Mouse (Mus musculus): ENCODE results near the gene Ranbp2. TPM values are rescaled to one million over a fixed set of nuclear protein-coding genes. Genes with fewer than 3 reads are reported as not detected.

Gene Ranbp2
- total and polyA plus RNA-seq, 2 experiments from 2014 or later = 12.5 to 40.0 TPM

GRCm38 (mm10) chr10:58412331-58412730 is 34.4 kb upstream of the Ranbp2 start:
- Histone ChIP-seq H3K4me1 (ENCODE audit: insufficient read depth, low read length) (no peaks in the 10 kb centered on the region), H3K4me3 (ENCODE audit: low read depth, low read length) (no peak overlapping the region), H3K9ac (replicated peaks; ENCODE audit: low read length, poor library complexity, severe bottlenecking) (no peak overlapping the region), H3K4me2 (ENCODE audit: low read depth, low read length, poor library complexity, severe bottlenecking) (no peak overlapping the region), H3K27me3 (ENCODE audit: insufficient read depth, low read length) (no peaks in the 10 kb centered on the region), H3K36me3 (ENCODE audit: insufficient read depth, low read length) (peaks cover 30% of the 10 kb centered on the region), H3K27ac (ENCODE audit: low read depth, low read length) (no peak overlapping the region), H3K9me3 (ENCODE audit: low read length) (no peaks in the 10 kb centered on the region)
- TF ChIP-seq CTCF (IDR thresholded peaks at IDR 0.05) = no peak
- ATAC-seq (ENCODE audit: low FRiP score) = no peak
- DNase-seq (ENCODE audit: low spot score) = no peak
- 90% methylated on average over 4 of the region's 4 CpGs for WGBS

- peaks cover 30% of the 10 kb centered on the region for H3K36me3 ChIP-seq (ENCODE audit: insufficient read depth, low read length)
Measured at GRCm38 (mm10) chr10:58412852-58413251, 33.9 kb upstream of the Ranbp2 start.

GRCm38 (mm10) chr10:58416702-58417101 is 30.0 kb upstream of the Ranbp2 start:
- Histone ChIP-seq H3K9ac (replicated peaks; ENCODE audit: low read length, poor library complexity, severe bottlenecking) (no peak overlapping the region), H3K4me3 (ENCODE audit: low read depth, low read length) (no peak overlapping the region), H3K4me2 (ENCODE audit: low read depth, low read length, poor library complexity, severe bottlenecking) (no peak overlapping the region), H3K36me3 (ENCODE audit: insufficient read depth, low read length) (peaks cover 3% of the 10 kb centered on the region), H3K27me3 (ENCODE audit: insufficient read depth, low read length) (no peaks in the 10 kb centered on the region), H3K4me1 (ENCODE audit: insufficient read depth, low read length) (no peaks in the 10 kb centered on the region), H3K27ac (ENCODE audit: low read depth, low read length) (no peak overlapping the region), H3K9me3 (ENCODE audit: low read length) (no peaks in the 10 kb centered on the region)
- DNase-seq (ENCODE audit: low spot score) = no peak
- WGBS = 90% methylated on average over 3 of the region's 3 CpGs
- TF ChIP-seq CTCF (IDR thresholded peaks at IDR 0.05) = no peak
- no peak for ATAC-seq (ENCODE audit: low FRiP score)

More at GRCm38 (mm10) chr10:58412852-58413251, 33.9 kb upstream of the Ranbp2 start:
- no peak for DNase-seq (ENCODE audit: low spot score)
- Histone ChIP-seq H3K4me2 (ENCODE audit: low read depth, low read length, poor library complexity, severe bottlenecking) (no peak overlapping the region), H3K9ac (replicated peaks; ENCODE audit: low read length, poor library complexity, severe bottlenecking) (no peak overlapping the region), H3K9me3 (ENCODE audit: low read length) (no peaks in the 10 kb centered on the region), H3K27me3 (ENCODE audit: insufficient read depth, low read length) (no peaks in the 10 kb centered on the region), H3K4me3 (ENCODE audit: low read depth, low read length) (no peak overlapping the region), H3K27ac (ENCODE audit: low read depth, low read length) (no peak overlapping the region), H3K4me1 (ENCODE audit: insufficient read depth, low read length) (no peaks in the 10 kb centered on the region)
- no peak for TF ChIP-seq CTCF (IDR thresholded peaks at IDR 0.05)
- no peak for ATAC-seq (ENCODE audit: low FRiP score)

GRCm38 (mm10) chr10:58418290-58418971 is 28.3 kb upstream of the Ranbp2 start:
- no peaks in the 10 kb centered on the region for H3K9me3 ChIP-seq (ENCODE audit: low read length)
- peaks cover 9% of the 10 kb centered on the region for H3K36me3 ChIP-seq (ENCODE audit: insufficient read depth, low read length)
- DNase-seq (ENCODE audit: low spot score) (no peak), ATAC-seq (ENCODE audit: low FRiP score) (no peak)
- no peak overlapping the region for H3K27ac ChIP-seq (ENCODE audit: low read depth, low read length)
- H3K4me1 ChIP-seq (ENCODE audit: insufficient read depth, low read length) = no peaks in the 10 kb centered on the region
- H3K4me2 ChIP-seq (ENCODE audit: low read depth, low read length, poor library complexity, severe bottlenecking) = no peak overlapping the region
- whole genome bisulfite sequencing = 86% methylated on average over 10 of the region's 10 CpGs
- no peak overlapping the region for H3K4me3 ChIP-seq (ENCODE audit: low read depth, low read length)
- no peak for TF ChIP-seq CTCF (IDR thresholded peaks at IDR 0.05)
- no peak overlapping the region for H3K9ac ChIP-seq (replicated peaks; ENCODE audit: low read length, poor library complexity, severe bottlenecking)
- H3K27me3 ChIP-seq (ENCODE audit: insufficient read depth, low read length) = no peaks in the 10 kb centered on the region

- H3K27ac ChIP-seq (ENCODE audit: low read depth, low read length) = no peak overlapping the region
- H3K4me3 ChIP-seq (ENCODE audit: low read depth, low read length) = no peak overlapping the region
- no peaks in the 10 kb centered on the region for H3K4me1 ChIP-seq (ENCODE audit: insufficient read depth, low read length)
- no peak overlapping the region for H3K4me2 ChIP-seq (ENCODE audit: low read depth, low read length, poor library complexity, severe bottlenecking)
- H3K36me3 ChIP-seq (ENCODE audit: insufficient read depth, low read length) = peaks cover 21% of the 10 kb centered on the region
- no peak for TF ChIP-seq CTCF (IDR thresholded peaks at IDR 0.05)
- ATAC-seq (ENCODE audit: low FRiP score) (no peak), DNase-seq (ENCODE audit: low spot score) (no peak)
- WGBS = 100% methylated on average over 2 of the region's 2 CpGs
- no peaks in the 10 kb centered on the region for H3K27me3 ChIP-seq (ENCODE audit: insufficient read depth, low read length)
- no peak overlapping the region for H3K9ac ChIP-seq (replicated peaks; ENCODE audit: low read length, poor library complexity, severe bottlenecking)
- H3K9me3 ChIP-seq (ENCODE audit: low read length) = no peaks in the 10 kb centered on the region
Measured at GRCm38 (mm10) chr10:58427930-58428329, 18.8 kb upstream of the Ranbp2 start.

- no peak for TF ChIP-seq CTCF (IDR thresholded peaks at IDR 0.05)
- DNase-seq (ENCODE audit: low spot score) (no peak), ATAC-seq (ENCODE audit: low FRiP score) (peak; percentile 48)
- H3K27ac ChIP-seq (ENCODE audit: low read depth, low read length) = peak overlapping the region; percentile 96
- H3K9me3 ChIP-seq (ENCODE audit: low read length) = no peaks in the 10 kb centered on the region
- H3K27me3 ChIP-seq (ENCODE audit: insufficient read depth, low read length) = no peaks in the 10 kb centered on the region
- H3K4me3 ChIP-seq (ENCODE audit: low read depth, low read length) = peak overlapping the region; percentile 90
- H3K4me2 ChIP-seq (ENCODE audit: low read depth, low read length, poor library complexity, severe bottlenecking) = peak overlapping the region; percentile 67
- peak overlapping the region; percentile 70 for H3K9ac ChIP-seq (replicated peaks; ENCODE audit: low read length, poor library complexity, severe bottlenecking)
- no peaks in the 10 kb centered on the region for H3K4me1 ChIP-seq (ENCODE audit: insufficient read depth, low read length)
- no peaks in the 10 kb centered on the region for H3K36me3 ChIP-seq (ENCODE audit: insufficient read depth, low read length)
- 23% methylated on average over 9 of the region's 9 CpGs for WGBS
Measured at GRCm38 (mm10) chr10:58445850-58446249, 870 bp upstream of the Ranbp2 start.
